Mouse (Mus musculus) ES-E14 (cell line): ENCODE results near the gene AC131692.1.

Experiments
- HCFC1 ChIP-seq: IDR thresholded peaks from 2 replicates; pipeline ENCODE4 v1.6.1; 2012; ENCODE audit warnings: low read length, inconsistent platforms, borderline replicate concordance; ENCODE audit not compliant: insufficient read depth
- MAFK ChIP-seq: IDR thresholded peaks from 2 replicates; pipeline ENCODE4 v1.6.1; 2014; ENCODE audit warnings: mild to moderate bottlenecking, low read depth, low read length, inconsistent platforms; ENCODE audit not compliant: insufficient read depth
- ZNF384 ChIP-seq: IDR thresholded peaks from 2 replicates; pipeline ENCODE4 v1.6.1; 2012; ENCODE audit warnings: low read depth, low read length, inconsistent platforms

DNA sequence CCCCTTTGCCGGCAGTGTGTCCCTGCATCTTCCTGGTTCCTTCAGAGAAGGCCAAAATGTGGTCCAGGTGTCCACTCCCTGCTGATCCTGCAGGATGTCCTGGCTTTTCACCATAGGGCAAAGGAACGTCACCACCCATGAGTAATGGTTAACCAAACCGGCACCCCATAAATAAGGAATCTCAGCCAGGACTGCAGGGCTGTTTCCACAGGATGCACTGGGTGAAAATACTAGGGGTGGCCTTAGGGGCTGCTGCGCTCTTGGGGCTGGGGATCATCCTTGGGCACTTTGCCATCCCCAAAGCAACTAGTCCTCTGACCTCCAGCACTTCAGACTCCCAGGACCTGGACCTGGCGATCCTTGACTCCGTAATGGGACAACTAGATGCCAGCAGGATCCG, 11.4 kb downstream of the AC131692.1 start, which contains the start of gene Naaladl1:
- no peak for TF ChIP-seq HCFC1
- TF ChIP-seq ZNF384 = no peak
- no peak for TF ChIP-seq MAFK
